Mouse (Mus musculus) stomach, embryonic 15.5 days (tissue): Measurements from ENCODE around the gene Smarca4. TPM values are rescaled to one million over a fixed set of nuclear protein-coding genes. Genes with fewer than 3 reads are reported as not detected.

ENCODE experiments used
- ATAC-seq: fragments of 200-750 bp; cut with Nextera tagmentation; 2 replicates; pipeline ENCODE4 v1.8.0; 2017; ENCODE audit warnings: low read depth, moderate number of reproducible peaks, moderate TSS enrichment; ENCODE audit not compliant: insufficient read depth, low FRiP score
- H3K27ac ChIP-seq: fragments of 300-500 bp; sonication (generic); 2 replicates; pipeline ENCODE4 v1.5.1; 2015; ENCODE audit warnings: mild to moderate bottlenecking, inconsistent platforms
- H3K27me3 ChIP-seq: fragments of 300-500 bp; sonication (generic); replicated peaks from 2 replicates; pipeline ENCODE4 v1.6.1; 2015; ENCODE audit warnings: inconsistent platforms
- H3K36me3 ChIP-seq: fragments of 300-500 bp; sonication (generic); 2 replicates; pipeline ENCODE4 v1.6.1; 2015; ENCODE audit warnings: inconsistent platforms
- H3K4me1 ChIP-seq: fragments of 300-500 bp; sonication (generic); 2 replicates; pipeline ENCODE4 v1.6.1; 2015; ENCODE audit warnings: inconsistent platforms
- H3K4me2 ChIP-seq: fragments of 300-500 bp; sonication (generic); 2 replicates; pipeline ENCODE4 v1.6.1; 2015; ENCODE audit warnings: mild to moderate bottlenecking, inconsistent platforms
- H3K4me3 ChIP-seq: fragments of 300-500 bp; sonication (generic); replicated peaks from 2 replicates; pipeline ENCODE4 v1.5.1; 2015; ENCODE audit warnings: inconsistent platforms
- H3K9ac ChIP-seq: fragments of 300-500 bp; sonication (generic); 2 replicates; pipeline ENCODE4 v1.6.1; 2015; ENCODE audit warnings: inconsistent platforms
- H3K9me3 ChIP-seq: fragments of 300-500 bp; sonication (generic); 2 replicates; pipeline ENCODE4 v1.6.1; 2016; ENCODE audit warnings: inconsistent platforms
- WGBS: fragments of 180-500 bp; shearing (Covaris S2); methylation state at CpG from one replicate; pipeline ENCODE4 v1.1.7; 2015; 5-methylcytosine and 5-hydroxymethylcytosine counted together
- polyA plus RNA-seq: library from polyadenylated mRNA; unstranded; fragments of >200 nt; fragmentation: Nextera tagmentation; extraction: Ambion mirVana; gene quantifications from 2 replicates; pipeline ENCODE4 v1.2.1, GENCODE M21; 2015

The Smarca4 gene
- polyA plus RNA-seq, 1 experiment from 2014 or later = 68.7 TPM

DNA sequence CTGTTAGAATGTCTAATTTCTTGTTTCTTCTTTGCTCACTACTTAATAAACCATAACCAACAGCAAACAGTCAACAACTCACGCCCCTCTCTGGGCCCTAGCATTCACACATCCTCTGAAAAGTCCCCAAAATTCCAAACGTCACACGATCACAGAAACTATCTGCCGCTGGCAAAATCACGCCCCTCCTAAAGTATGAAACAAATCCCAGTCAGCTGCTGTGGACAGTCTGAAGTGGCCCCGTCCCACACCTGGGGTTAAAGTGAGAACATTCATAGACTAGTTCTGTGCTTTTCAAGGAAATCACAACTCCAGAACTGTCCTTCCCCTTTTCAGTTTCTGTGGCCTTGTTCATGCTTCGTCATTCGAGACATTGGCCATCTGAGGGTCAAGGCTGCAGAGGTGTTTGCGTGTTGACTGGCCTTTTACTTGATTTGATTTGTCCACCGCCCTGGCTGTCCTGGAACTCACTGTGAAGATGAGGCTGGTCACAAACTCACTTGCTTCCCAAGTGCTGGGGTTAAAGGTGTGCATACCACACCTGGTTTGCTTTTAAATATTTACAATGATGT is 112.4 kb downstream of the Smarca4 start:
- H3K9ac ChIP-seq = no peak overlapping the region
- H3K27ac ChIP-seq = peak overlapping the region; percentile 67; the same call in 1 of the 2 replicates
- 81% methylated on average over 10 of the region's 10 CpGs for WGBS
- H3K27me3 ChIP-seq = no peaks in the 10 kb centered on the region
- H3K36me3 ChIP-seq = peaks cover 32% of the 10 kb centered on the region
- H3K9me3 ChIP-seq = no peaks in the 10 kb centered on the region
- no peak overlapping the region for H3K4me2 ChIP-seq
- H3K4me1 ChIP-seq = peaks cover 25% of the 10 kb centered on the region
- no peak overlapping the region for H3K4me3 ChIP-seq
- ATAC-seq = no peak

DNA sequence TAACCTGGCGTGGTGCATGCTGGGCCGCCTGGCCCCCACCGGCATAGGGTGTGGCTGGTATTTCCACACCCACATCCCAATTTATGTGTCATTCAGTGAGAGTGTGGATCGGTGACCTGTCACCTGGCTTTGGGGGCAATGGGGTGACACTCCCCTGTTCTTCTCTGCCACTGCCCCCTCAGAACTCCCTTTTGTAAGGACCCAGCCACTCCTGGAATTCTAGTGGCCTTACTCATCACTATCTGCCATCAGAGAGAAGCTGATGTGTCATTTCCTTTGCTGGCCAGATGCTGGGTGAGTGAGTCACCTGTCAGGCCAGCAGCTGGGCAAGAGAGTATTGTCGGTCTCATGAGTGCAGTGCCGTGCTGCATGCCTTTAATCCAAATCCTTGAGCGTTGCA is 113.3 kb downstream of the Smarca4 start:
- Histone ChIP-seq H3K4me2 (no peak overlapping the region), H3K36me3 (peaks cover 41% of the 10 kb centered on the region), H3K4me3 (no peak overlapping the region), H3K27me3 (no peaks in the 10 kb centered on the region), H3K9ac (no peak overlapping the region), H3K9me3 (no peaks in the 10 kb centered on the region), H3K27ac (peak overlapping the region; percentile 67; the same call in 1 of the 2 replicates), H3K4me1 (peaks cover 25% of the 10 kb centered on the region)
- no peak for ATAC-seq
- 73% methylated on average over 7 of the region's 7 CpGs for WGBS

DNA sequence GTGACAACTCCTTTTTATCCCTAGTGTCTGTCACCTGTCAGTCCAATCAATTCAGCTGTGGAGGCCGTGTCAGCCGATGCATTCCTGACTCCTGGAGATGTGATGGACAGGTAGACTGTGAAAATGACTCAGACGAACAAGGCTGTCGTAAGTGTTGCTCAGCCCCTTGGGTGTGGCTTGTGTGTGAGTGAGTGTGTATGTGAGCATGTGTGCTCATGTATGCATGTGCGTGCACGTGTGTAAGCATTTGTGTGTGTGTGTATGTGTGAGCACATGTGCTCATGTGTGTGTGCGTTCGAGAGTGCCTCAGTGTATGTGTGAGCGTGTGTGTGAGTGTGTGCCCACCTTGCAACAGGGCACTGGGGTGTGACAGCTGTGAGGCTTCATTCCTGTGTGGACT is 116.3 kb downstream of the Smarca4 start:
- Histone ChIP-seq H3K27ac (no peak overlapping the region), H3K4me3 (no peak overlapping the region), H3K9me3 (no peaks in the 10 kb centered on the region), H3K4me2 (no peak overlapping the region), H3K36me3 (peaks cover 60% of the 10 kb centered on the region), H3K27me3 (no peaks in the 10 kb centered on the region), H3K9ac (no peak overlapping the region), H3K4me1 (peaks cover 8% of the 10 kb centered on the region)
- 93% methylated on average over 9 of the region's 9 CpGs for WGBS
- no peak for ATAC-seq

DNA sequence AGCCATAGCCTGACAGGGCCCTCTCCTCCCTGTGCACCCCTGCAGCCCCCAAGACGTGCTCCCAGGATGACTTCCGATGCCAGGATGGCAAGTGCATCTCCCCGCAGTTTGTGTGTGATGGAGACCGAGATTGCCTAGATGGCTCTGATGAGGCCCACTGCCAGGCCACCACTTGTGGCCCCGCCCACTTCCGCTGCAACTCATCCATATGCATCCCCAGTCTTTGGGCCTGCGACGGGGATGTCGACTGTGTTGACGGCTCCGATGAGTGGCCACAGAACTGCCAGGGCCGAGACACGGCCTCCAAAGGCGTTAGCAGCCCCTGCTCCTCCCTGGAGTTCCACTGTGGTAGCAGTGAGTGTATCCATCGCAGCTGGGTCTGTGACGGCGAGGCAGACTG is 117.5 kb downstream of the Smarca4 start:
- Histone ChIP-seq H3K9ac (no peak overlapping the region), H3K27ac (no peak overlapping the region), H3K4me1 (peaks cover 8% of the 10 kb centered on the region), H3K4me3 (no peak overlapping the region), H3K27me3 (no peaks in the 10 kb centered on the region), H3K4me2 (no peak overlapping the region), H3K9me3 (no peaks in the 10 kb centered on the region), H3K36me3 (peaks cover 71% of the 10 kb centered on the region)
- ATAC-seq = no peak
- WGBS = 94% methylated on average over 17 of the region's 17 CpGs

DNA sequence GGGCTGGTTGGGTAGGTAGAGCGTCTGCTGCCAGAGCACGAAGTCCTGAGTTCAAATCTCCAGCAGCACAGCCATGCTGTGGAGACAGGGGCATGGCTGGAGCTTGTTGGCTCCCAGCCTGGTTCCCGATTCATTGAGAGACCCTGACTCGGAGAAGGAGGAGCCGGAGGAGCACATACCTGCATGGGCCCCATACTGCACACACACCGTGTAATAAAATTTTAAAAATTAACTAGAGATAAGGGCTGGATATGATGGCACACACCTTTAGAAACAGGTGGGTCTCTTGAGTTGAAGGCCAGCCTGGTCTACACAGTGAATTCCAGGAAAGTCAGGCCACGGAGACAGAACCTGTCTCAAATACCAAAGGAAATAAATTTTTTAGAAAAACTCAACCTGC is 118.0 kb downstream of the Smarca4 start:
- Histone ChIP-seq H3K9ac (no peak overlapping the region), H3K27me3 (no peaks in the 10 kb centered on the region), H3K36me3 (peaks cover 74% of the 10 kb centered on the region), H3K9me3 (no peaks in the 10 kb centered on the region), H3K27ac (no peak overlapping the region), H3K4me2 (no peak overlapping the region), H3K4me1 (peaks cover 4% of the 10 kb centered on the region), H3K4me3 (no peak overlapping the region)
- 89% methylated on average over 7 of the region's 7 CpGs for WGBS
- peak; percentile 28; the same call in 1 of the 2 replicates for ATAC-seq

DNA sequence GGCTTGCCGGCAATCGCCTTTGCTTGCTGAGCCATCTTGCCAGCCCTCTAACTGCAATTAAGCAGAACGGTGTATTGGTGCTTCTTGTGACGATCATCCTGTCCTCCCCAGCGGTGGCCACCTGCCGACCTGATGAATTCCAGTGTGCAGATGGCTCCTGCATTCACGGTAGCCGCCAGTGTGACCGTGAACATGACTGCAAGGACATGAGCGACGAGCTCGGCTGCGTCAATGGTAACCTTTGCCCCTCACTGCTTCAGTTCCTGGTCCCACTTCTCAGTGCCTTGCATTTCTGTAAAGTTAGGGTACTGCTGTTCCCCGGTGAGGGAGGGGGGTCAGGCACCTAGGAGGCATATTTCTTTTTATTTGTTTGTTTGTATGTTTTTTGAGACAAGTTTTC is 119.2 kb downstream of the Smarca4 start:
- 93% methylated on average over 14 of the region's 14 CpGs for WGBS
- Histone ChIP-seq H3K9me3 (no peaks in the 10 kb centered on the region), H3K4me2 (no peak overlapping the region), H3K27me3 (no peaks in the 10 kb centered on the region), H3K36me3 (peaks cover 80% of the 10 kb centered on the region), H3K4me3 (no peak overlapping the region), H3K27ac (no peak overlapping the region), H3K9ac (no peak overlapping the region), H3K4me1 (no peaks in the 10 kb centered on the region)
- no peak for ATAC-seq

DNA sequence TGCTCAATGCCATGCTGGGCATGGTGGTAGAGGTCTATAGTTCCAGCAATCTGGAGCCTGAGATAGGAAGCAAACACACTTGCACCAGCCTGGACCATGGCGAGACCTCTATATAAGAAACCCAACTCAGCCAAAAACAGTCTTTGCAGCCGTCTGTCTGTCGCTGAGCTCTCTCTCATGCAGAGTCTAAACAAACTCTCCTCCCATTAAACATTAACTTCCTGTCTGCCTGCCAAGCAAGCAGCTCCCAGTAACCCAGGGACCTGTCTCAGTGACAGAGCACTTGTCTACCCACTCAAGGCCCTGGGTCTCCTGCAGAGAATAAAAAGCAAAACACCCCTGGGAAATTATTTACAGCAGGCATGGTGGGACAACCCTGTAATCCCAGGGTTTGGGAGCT is 120.6 kb downstream of the Smarca4 start:
- Histone ChIP-seq H3K9ac (no peak overlapping the region), H3K36me3 (peaks cover 81% of the 10 kb centered on the region), H3K4me2 (no peak overlapping the region), H3K4me1 (no peaks in the 10 kb centered on the region), H3K4me3 (no peak overlapping the region), H3K9me3 (no peaks in the 10 kb centered on the region), H3K27me3 (no peaks in the 10 kb centered on the region), H3K27ac (no peak overlapping the region)
- 42% methylated on average over 3 of the region's 3 CpGs for WGBS
- ATAC-seq = no peak

DNA sequence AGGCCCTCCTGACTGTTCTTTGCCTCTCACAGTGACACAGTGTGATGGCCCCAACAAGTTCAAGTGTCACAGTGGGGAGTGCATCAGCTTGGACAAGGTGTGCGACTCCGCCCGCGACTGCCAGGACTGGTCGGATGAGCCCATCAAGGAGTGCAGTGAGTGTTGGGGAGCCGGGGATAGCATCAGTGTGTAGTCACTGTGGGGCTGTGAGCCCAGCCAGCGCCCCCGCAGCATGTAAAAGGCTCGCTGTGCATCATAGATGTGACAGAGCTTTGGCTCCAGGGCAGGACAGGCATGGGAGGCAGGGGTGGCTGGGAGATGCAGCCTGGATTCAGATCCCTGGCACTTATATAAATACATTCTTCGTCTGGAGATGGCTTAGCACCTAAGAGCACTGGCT is 121.2 kb downstream of the Smarca4 start:
- no peak overlapping the region for H3K9ac ChIP-seq
- H3K4me1 ChIP-seq = no peaks in the 10 kb centered on the region
- no peaks in the 10 kb centered on the region for H3K9me3 ChIP-seq
- no peak overlapping the region for H3K4me3 ChIP-seq
- ATAC-seq = no peak
- peaks cover 81% of the 10 kb centered on the region for H3K36me3 ChIP-seq
- no peaks in the 10 kb centered on the region for H3K27me3 ChIP-seq
- no peak overlapping the region for H3K4me2 ChIP-seq
- WGBS = 93% methylated on average over 10 of the region's 10 CpGs
- H3K27ac ChIP-seq = no peak overlapping the region

DNA sequence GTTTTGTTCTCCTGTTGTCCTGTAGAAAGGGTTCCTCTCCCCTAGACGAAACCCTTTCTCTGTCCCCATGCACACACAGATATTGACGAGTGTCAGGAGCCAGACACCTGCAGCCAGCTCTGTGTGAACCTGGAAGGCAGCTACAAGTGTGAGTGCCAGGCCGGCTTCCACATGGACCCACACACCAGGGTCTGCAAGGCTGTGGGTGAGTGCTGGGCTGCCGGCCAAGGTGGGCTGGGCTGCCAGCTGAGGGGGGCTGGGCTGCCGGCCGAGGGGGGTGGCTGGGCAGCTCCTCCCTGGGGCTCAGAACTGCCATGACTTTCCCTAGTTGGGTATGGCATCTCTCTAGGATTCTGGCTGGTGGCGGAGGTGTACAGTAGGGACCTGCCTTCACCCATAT is 122.8 kb downstream of the Smarca4 start:
- H3K9ac ChIP-seq = no peak overlapping the region
- no peak for ATAC-seq
- H3K4me1 ChIP-seq = no peaks in the 10 kb centered on the region
- peaks cover 75% of the 10 kb centered on the region for H3K36me3 ChIP-seq
- H3K4me3 ChIP-seq = no peak overlapping the region
- H3K9me3 ChIP-seq = no peaks in the 10 kb centered on the region
- no peak overlapping the region for H3K27ac ChIP-seq
- no peak overlapping the region for H3K4me2 ChIP-seq
- no peaks in the 10 kb centered on the region for H3K27me3 ChIP-seq
- WGBS = 81% methylated on average over 7 of the region's 7 CpGs

DNA sequence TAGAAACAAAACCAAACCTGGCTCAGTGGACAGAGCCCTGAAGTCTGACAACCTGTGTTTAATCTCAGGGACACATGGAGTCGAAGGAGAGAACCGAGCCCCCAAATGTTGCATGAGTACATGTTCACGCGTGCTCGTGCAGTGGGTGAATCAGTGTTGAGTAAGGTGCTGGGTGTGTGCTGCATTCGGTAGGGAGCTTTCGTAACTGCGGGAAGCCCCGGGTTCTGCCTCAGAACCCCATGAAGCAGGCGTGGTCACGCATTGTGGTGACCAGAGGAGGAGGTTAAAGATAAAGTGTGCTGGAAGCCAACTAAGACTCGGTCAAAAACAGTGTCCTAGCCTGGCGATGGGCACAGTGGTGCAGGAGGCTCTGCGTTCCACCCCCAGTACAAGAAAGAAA is 124.5 kb downstream of the Smarca4 start:
- no peak for ATAC-seq
- Histone ChIP-seq H3K27ac (no peak overlapping the region), H3K27me3 (no peaks in the 10 kb centered on the region), H3K9me3 (no peaks in the 10 kb centered on the region), H3K9ac (no peak overlapping the region), H3K4me2 (no peak overlapping the region), H3K36me3 (peaks cover 75% of the 10 kb centered on the region), H3K4me1 (no peaks in the 10 kb centered on the region), H3K4me3 (no peak overlapping the region)
- 92% methylated on average over 14 of the region's 14 CpGs for WGBS

DNA sequence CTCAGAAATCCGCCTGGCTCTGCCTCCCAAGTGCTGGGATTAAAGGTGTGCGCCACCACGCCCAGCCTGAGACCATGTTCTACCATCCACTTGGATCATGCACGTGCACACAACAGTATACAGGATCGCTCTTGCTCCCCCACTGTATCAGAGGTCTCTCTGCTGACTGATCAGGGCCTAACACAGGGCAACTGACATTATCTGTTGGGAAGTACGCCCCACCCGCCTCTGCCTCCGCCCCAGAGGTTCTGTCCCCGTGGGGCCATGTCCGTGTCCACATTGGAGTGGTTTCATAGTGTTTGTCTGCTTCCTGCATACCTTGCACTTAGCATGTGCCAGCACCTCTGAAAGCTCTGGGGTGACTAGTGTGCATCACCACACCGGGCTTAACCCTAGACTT is 125.5 kb downstream of the Smarca4 start:
- Histone ChIP-seq H3K9me3 (no peaks in the 10 kb centered on the region), H3K4me2 (no peak overlapping the region), H3K36me3 (peaks cover 80% of the 10 kb centered on the region), H3K4me3 (no peak overlapping the region), H3K9ac (no peak overlapping the region), H3K27me3 (no peaks in the 10 kb centered on the region), H3K27ac (no peak overlapping the region), H3K4me1 (no peaks in the 10 kb centered on the region)
- no peak for ATAC-seq
- 96% methylated on average over 11 of the region's 11 CpGs for WGBS

DNA sequence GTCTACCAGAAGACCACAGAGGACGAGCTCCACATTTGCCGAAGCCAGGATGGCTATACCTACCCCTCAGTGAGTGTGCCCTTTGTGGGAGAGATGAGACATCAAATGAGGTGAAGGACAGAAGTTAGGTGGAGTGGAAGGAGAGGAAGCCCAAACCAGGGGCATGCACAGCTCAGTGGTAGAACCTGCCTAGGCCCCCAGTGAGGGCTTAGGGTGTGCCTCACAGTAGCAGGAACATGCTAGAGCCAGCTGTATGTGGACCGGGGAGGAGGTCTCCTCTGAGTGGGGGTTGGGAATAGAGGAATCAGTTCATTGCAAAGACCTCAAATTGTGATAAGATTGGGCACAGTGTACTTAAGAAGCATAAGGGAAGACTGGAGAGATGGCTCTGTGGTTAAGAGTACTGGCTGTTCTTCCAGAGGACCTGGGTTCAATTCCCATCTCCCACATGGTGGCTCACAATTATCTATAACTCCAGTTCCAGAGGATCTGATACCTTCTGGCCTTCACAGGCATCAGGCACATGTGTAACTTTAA is 131.3 kb downstream of the Smarca4 start:
- H3K27ac ChIP-seq = no peak overlapping the region
- peaks cover 55% of the 10 kb centered on the region for H3K36me3 ChIP-seq
- peaks cover 5% of the 10 kb centered on the region for H3K4me1 ChIP-seq
- ATAC-seq = no peak
- H3K9me3 ChIP-seq = no peaks in the 10 kb centered on the region
- WGBS = 79% methylated on average over 3 of the region's 3 CpGs
- H3K27me3 ChIP-seq = no peaks in the 10 kb centered on the region
- no peak overlapping the region for H3K9ac ChIP-seq
- H3K4me2 ChIP-seq = no peak overlapping the region
- no peak overlapping the region for H3K4me3 ChIP-seq

DNA sequence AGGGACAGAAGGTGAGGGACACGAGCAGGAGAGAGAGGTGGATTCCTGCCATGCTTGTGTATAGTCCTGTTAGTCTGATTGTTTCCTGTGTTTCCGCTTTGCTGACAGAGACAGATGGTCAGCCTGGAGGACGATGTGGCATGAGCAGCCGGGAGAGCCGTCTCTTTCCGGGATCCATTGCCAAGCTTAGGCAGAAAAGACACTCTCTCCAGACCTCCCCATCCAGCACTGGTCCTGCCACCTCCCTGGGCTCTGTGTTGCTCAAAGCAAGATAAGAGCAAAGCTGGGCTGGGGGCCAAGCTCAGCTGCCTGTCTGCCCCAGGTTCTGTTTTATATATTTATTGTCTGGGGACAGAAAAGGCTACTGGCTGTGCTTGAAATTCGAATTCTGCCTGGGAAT is 132.1 kb downstream of the Smarca4 start:
- WGBS = 32% methylated on average over 7 of the region's 7 CpGs
- H3K4me1 ChIP-seq = peaks cover 7% of the 10 kb centered on the region
- H3K27me3 ChIP-seq = no peaks in the 10 kb centered on the region
- H3K9me3 ChIP-seq = no peaks in the 10 kb centered on the region
- peak; percentile 15; the same call in 1 of the 2 replicates for ATAC-seq
- H3K36me3 ChIP-seq = peaks cover 48% of the 10 kb centered on the region
- no peak overlapping the region for H3K4me2 ChIP-seq
- peak overlapping the region; percentile 54 for H3K27ac ChIP-seq
- H3K9ac ChIP-seq = no peak overlapping the region
- H3K4me3 ChIP-seq = no peak overlapping the region
